Mouse (Mus musculus) C2C12 (cell line): ENCODE data around the gene Top2a. TPM values are rescaled to one million over a fixed set of nuclear protein-coding genes. Genes with fewer than 3 reads are reported as not detected.

Experiments
- H3K27me3 ChIP-seq: one replicate; pipeline ENCODE4 v1.6.1; 2011; ENCODE audit not compliant: control insufficient read depth, insufficient read depth, insufficient read length
- H3K36me3 ChIP-seq: one replicate; pipeline ENCODE4 v1.6.1; 2011; ENCODE audit not compliant: control insufficient read depth, insufficient read depth
- H3K4me3 ChIP-seq: one replicate; pipeline ENCODE4 v1.5.1; 2011; ENCODE audit warnings: mild to moderate bottlenecking, control low read depth; ENCODE audit not compliant: poor library complexity, insufficient read depth, severe bottlenecking
- H3K79me2 ChIP-seq: one replicate; pipeline ENCODE4 v1.6.1; 2011; ENCODE audit not compliant: control insufficient read depth, insufficient read depth
- H3K79me3 ChIP-seq: one replicate; pipeline ENCODE4 v1.6.1; 2011; ENCODE audit warnings: low read depth, control low read depth
- H3ac ChIP-seq: one replicate; pipeline ENCODE3; 2011; ENCODE audit warnings: low read depth; ENCODE audit not compliant: control insufficient read depth, insufficient read length
- CEBPB ChIP-seq: IDR thresholded peaks from one replicate; pipeline ENCODE4 v1.6.1; 2011; ENCODE audit warnings: low read depth, mild to moderate bottlenecking, control low read depth, moderate library complexity
- CTCF ChIP-seq: IDR thresholded peaks from one replicate; pipeline ENCODE4 v1.5.1; 2011; ENCODE audit not compliant: control insufficient read depth, insufficient read depth, insufficient read length
- FOSL1 ChIP-seq: IDR thresholded peaks from one replicate; pipeline ENCODE4 v1.8.0; 2011; ENCODE audit warnings: mild to moderate bottlenecking, low read length; ENCODE audit not compliant: poor library complexity, insufficient read depth, severe bottlenecking
- MAX ChIP-seq: IDR thresholded peaks from one replicate; pipeline ENCODE4 v1.6.1; 2011; ENCODE audit warnings: mild to moderate bottlenecking, control low read depth
- MYOD1 ChIP-seq: IDR thresholded peaks from one replicate; pipeline ENCODE4 v1.6.1; 2011; ENCODE audit warnings: low read depth; ENCODE audit not compliant: control insufficient read depth, insufficient read length
- MYOG ChIP-seq: IDR thresholded peaks from one replicate; pipeline ENCODE4 v1.6.1; 2011; ENCODE audit not compliant: control insufficient read depth, insufficient read length; ENCODE audit errors: extremely low read depth
- USF1 ChIP-seq: IDR thresholded peaks from one replicate; pipeline ENCODE4 v1.6.1; 2011; ENCODE audit warnings: low read depth, mild to moderate bottlenecking, control low read depth, moderate library complexity
- polyA plus RNA-seq: library from polyadenylated mRNA; unstranded; fragments of >200 nt; fragmentation: generic; extraction: Trizol; gene quantifications from one replicate; pipeline ENCODE4 v1.2.1, GENCODE M21; 2012; ENCODE audit warnings: missing spikeins

Gene Top2a
- polyA plus RNA-seq, 1 experiment, result 83.8 TPM

DNA sequence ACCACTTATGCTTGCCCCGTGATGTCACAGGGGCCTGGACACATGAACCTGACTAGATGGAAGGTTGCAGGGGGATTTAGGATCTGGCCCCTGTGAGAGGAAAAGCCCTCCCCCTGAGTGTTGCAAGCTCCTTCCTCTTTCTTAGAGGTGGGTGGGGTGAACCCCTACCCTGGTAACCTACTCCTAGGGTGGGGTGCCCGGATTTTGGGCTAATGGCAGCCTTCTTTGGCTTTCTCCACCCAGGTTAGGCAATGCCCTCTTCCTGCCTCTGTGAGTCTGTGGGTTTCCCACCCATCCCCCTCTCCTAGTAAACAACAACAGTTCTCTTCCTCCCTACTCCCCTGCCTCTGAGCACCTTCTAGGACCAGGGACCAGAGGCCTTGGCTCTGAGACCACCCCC, 71.3 kb downstream of the Top2a start:
- no peak overlapping the region for H3K4me3 ChIP-seq
- H3K79me3 ChIP-seq, result peaks cover 64% of the 10 kb centered on the region
- peaks cover 99% of the 10 kb centered on the region for H3K79me2 ChIP-seq
- TF ChIP-seq MYOD1, result no peak
- no peak for TF ChIP-seq USF1
- no peak for TF ChIP-seq CTCF
- no peak for TF ChIP-seq FOSL1
- no peak for TF ChIP-seq CEBPB
- TF ChIP-seq MYOG, result no peak
- TF ChIP-seq MAX, result no peak
- no peaks in the 10 kb centered on the region for H3K27me3 ChIP-seq
- H3K36me3 ChIP-seq, result peaks cover 41% of the 10 kb centered on the region
- H3ac ChIP-seq, result no peak overlapping the region

GRCm38 (mm10) chr11:98952111-98952510, 71.9 kb downstream of the Top2a start:
- Histone ChIP-seq H3K36me3 (peaks cover 41% of the 10 kb centered on the region), H3ac (no peak overlapping the region), H3K4me3 (no peak overlapping the region), H3K79me2 (peaks cover 100% of the 10 kb centered on the region), H3K27me3 (no peaks in the 10 kb centered on the region), H3K79me3 (peaks cover 66% of the 10 kb centered on the region)
- TF ChIP-seq CEBPB (no peak), MAX (no peak), CTCF (no peak), MYOG (no peak), FOSL1 (no peak), MYOD1 (no peak), USF1 (no peak)

DNA sequence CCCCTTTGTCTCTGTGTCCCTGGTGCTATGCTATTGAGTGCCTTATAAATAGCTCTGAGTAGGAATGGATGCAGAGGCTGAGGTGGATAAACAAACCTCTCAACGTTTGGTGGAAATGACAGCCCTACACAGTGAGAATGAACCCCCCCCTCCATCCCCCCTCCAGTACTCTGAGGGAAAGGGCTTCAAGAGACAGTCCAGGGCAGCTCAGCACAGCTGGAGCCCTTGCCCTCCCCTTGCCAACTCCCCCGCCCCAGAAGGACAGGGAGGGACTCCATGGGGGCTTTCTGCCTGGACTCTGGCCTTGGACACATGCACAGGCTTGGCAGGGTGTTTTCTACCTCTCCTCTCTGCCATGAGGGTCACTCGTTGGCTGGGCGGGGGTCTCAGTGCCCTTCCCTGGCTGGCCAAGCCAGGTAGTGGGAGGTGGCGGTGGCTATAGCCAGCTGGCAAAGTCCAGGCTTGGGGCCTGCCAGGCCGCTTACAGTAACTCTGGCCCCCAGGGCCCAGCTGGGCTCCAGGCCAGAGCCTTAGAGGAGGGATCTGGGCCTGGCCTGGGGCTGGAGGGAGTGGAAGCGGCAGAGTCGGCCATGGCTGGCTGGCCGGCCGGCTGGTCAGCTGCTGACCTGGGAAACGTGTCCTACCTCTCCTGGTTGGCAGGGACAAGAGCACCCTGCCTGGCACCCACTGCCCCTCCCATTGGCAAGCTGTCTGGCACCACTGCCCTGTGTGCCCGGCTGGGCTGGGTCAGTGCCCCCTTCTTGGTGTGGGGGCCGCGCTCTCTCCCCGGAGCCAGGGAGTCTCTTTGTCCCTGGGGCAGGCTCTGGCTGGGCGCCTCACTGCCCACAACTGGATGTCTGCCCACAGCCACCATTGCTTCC, 72.7 kb downstream of the Top2a start:
- no peak for TF ChIP-seq FOSL1
- TF ChIP-seq MYOG, result no peak
- TF ChIP-seq USF1, result no peak
- no peak for TF ChIP-seq MYOD1
- no peak for TF ChIP-seq CEBPB
- TF ChIP-seq MAX, result no peak
- TF ChIP-seq CTCF, result no peak
- Histone ChIP-seq H3K79me3 (peaks cover 68% of the 10 kb centered on the region), H3K79me2 (peaks cover 100% of the 10 kb centered on the region), H3K4me3 (no peak overlapping the region), H3K36me3 (peaks cover 33% of the 10 kb centered on the region), H3K27me3 (no peaks in the 10 kb centered on the region), H3ac (peak overlapping the region; percentile 66)

GRCm38 (mm10) chr11:98950484-98950883, 73.5 kb downstream of the Top2a start:
- Histone ChIP-seq H3K36me3 (peaks cover 29% of the 10 kb centered on the region), H3K27me3 (no peaks in the 10 kb centered on the region)
- no peak for TF ChIP-seq MAX
- TF ChIP-seq FOSL1, result no peak
- TF ChIP-seq USF1, result no peak
- no peak for TF ChIP-seq MYOD1
- TF ChIP-seq CTCF, result no peak
- no peak for TF ChIP-seq MYOG
- no peak for TF ChIP-seq CEBPB

DNA sequence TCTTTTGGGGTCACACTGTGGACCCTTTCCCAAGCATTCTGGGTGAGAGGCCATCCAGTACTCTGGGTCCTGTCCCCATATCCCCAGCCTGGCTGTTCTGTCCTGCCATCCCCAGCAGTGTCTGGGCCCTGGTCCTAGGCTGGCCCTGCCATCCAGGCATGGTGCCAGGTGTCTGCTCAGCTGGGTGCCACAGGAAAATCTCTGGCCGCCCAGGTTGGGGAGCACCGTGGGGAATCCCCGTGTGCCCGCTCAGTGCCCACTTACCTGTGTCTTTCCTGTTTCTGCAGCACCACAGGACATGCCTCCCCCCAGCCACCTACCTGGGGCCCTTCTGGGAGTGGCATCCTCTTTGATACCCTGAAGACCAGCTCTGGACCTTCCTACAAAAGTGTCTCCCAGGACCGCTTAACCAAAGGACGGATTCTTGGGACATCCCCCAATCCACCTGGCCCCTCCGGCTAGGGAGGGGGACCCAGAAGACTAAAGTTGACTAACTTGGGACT, 74.0 kb downstream of the Top2a start:
- no peak for TF ChIP-seq MYOD1
- TF ChIP-seq CEBPB, result no peak
- TF ChIP-seq CTCF, result no peak
- TF ChIP-seq MYOG, result no peak
- TF ChIP-seq USF1, result no peak
- Histone ChIP-seq H3K79me3 (peaks cover 74% of the 10 kb centered on the region), H3K36me3 (peaks cover 29% of the 10 kb centered on the region), H3K27me3 (no peaks in the 10 kb centered on the region), H3ac (no peak overlapping the region), H3K79me2 (peaks cover 100% of the 10 kb centered on the region), H3K4me3 (no peak overlapping the region)

More at GRCm38 (mm10) chr11:98950484-98950883, 73.5 kb downstream of the Top2a start:
- Histone ChIP-seq H3K79me2 (peaks cover 100% of the 10 kb centered on the region), H3ac (no peak overlapping the region), H3K79me3 (peaks cover 72% of the 10 kb centered on the region), H3K4me3 (peak overlapping the region; percentile 6)
